Mouse (Mus musculus): Measurements from ENCODE around the gene Ppp1r36. TPM values are rescaled to one million over a fixed set of nuclear protein-coding genes. Genes with fewer than 3 reads are reported as not detected.

Gene Ppp1r36
- total RNA-seq, 2 experiments from 2014 or later: 0.31 to 0.51 TPM

DNA sequence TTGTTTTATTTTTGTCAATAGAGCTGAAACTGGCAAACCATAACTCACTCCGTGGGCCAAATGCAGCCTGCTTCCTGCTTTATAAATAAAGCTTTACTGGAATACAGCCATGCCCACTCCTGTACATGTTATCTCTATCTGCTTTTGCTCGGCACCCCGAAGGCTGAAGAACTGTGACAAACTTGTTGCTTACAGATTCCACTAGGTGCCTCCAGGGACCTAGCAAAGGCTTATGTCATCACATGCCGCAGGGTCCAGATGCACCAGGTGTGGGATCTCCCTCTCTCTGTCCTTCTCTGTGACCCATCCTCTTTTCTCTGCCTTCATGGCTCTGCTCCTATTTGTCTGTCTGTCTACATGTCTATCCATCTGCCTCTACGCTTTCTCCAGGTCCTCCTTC lies 61.8 kb downstream of the Ppp1r36 start:
- intact Hi-C loops (cut with DNase I; ENCODE audit: low total_unique reads): loop anchor here (10.0 kb wide), 2 partner anchors 74 to 184 kb away; partner anchors contain the start of gene Hspa2
- no peak for DNase-seq

DNA sequence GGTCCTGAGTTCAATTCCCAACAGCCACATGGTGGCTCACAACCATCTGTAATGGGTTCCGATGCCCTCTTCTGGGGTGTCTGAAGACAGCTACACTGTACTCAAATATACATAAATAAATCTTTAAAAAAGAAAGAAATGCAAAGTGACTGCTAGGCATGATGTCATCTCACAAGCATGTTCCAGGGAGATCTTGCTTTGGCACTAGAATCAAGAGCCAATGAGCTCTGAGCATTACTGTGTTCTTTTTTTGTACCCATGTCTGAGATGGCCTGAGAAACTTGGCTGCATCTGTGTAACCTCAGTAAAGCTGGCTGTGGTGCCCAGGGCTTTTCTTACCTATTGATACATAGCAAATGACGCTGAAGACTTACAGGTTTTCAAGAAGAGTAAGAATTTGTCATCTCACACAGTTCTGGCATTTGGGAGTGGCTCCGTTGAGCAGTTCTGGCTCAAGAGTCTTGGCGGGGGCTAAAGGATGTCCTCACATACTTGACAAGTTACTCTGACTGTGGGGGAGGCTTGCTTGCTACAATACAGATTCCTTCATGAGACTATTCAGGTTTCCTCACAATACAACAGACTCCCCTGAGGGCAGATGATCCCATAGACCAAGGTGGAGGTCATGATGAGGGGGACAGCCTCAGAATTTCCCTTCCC lies 62.6 kb downstream of the Ppp1r36 start:
- intact Hi-C loops (cut with DNase I; ENCODE audit: low total_unique reads): loop anchor here (10.0 kb wide), 2 partner anchors 75 to 185 kb away; partner anchors contain the start of gene Hspa2
- DNase-seq: no peak

DNA sequence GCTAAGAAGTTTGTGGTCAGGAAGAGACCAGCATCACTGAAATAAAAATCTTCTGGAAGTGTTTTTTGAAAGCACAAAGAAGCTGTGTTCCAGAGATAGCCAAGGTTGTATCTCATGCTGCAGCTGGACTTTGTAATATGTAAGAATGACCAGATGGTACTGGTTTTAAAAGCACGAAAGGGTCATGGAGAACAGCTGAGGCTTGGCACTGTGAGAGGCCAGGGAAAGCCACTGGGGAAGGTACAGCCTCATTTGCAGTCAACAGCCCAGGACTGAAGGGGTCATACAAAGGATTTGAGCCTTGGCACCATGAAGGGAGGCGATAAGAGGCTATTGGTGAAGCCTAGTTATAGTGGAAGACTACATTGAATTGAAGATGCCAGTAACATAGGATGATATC lies 65.1 kb downstream of the Ppp1r36 start:
- intact Hi-C loops (cut with DNase I; ENCODE audit: low total_unique reads): no loop called here

DNA sequence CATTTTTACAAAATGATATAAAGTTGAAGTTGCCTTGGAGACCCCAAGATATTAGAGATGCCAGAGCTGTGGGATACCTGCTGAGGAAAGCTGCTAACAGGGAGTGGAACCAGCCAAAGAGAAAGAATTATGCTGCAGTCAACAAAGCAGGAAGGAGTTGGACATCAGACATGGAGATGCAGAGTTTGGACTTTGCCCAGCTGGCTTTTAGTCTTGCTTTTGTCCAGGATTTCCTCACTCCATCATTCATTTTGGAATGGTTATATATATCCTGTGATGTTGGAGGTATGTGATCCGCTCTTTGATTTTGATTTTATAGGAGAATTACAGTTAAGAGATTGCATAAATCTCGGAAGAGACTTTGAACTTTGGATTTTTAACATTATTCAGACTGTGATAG lies 65.6 kb downstream of the Ppp1r36 start:
- DNase-seq: no peak
- intact Hi-C loops (cut with DNase I; ENCODE audit: low total_unique reads): no loop called here

More for the DNA sequence above, 65.1 kb downstream of the Ppp1r36 start:
- peak; percentile 23 for DNase-seq

DNA sequence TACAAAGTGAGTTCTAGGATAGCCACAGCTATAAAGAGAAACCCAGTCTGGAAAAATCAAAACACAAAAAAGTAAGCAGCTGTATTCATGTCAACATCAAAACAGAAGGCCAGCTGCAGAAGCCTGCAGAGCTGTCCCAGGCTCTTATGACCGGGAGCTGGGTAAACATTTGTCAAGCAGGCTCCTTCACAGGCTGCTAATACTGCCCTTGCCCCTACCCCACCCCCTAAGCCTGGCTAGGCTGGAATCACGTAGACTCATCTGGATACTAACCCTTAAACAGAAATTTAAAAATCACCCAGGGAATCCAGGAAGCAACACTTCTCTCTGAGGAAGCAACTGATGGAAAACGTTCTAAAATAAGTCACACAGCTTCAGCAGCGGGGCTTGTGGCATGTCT lies 67.5 kb downstream of the Ppp1r36 start:
- intact Hi-C loops (cut with DNase I; ENCODE audit: low total_unique reads): no loop called here

DNA sequence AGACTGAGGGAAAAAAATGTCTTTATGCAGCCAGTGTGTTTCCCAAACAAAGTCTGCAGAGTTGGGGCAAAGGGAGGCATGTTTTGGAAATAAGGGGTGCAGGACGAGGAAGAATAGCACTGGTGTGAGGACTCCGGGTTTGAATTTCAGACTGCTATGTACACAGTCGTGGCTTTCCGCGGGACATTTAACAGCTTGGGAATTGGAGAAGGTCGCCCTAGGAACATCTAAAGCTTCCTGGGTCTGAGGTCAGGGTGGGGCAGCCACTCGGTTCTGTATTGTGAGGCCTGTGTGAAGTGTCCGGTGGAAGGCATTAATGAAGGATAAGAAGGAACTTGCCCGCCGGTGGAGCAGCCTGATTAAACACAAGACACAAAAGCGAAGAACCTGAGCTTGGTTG lies 68.0 kb downstream of the Ppp1r36 start:
- intact Hi-C loops (cut with DNase I; ENCODE audit: low total_unique reads): no loop called here
- no peak for DNase-seq

More for the DNA sequence above, 67.5 kb downstream of the Ppp1r36 start:
- DNase-seq: no peak

DNA sequence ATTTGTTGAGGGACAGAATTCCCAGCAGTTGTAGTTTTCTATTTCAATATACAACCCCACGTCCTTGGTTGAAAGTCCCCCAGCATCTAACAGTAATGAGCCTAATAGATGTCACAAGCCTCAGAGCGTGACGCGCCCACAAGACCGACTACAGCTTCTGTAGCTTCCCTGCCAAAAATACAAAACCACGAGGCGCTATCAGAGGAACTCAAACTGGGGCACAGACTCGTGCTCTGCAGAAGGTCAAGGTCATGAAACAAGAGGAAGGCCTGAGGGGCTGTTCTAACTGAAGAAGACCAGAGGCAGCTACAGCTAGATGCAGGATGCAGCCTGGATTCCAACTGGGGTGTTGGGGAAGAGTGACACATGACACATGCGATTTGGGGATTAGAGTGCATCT lies 69.6 kb downstream of the Ppp1r36 start:
- intact Hi-C loops (cut with DNase I; ENCODE audit: low total_unique reads): no loop called here
- no peak for DNase-seq

Other genes with a start within 250 kb of the Ppp1r36 start
- not detected for gene Esr2, start 240.3 kb upstream of the Ppp1r36 start, total RNA-seq (2021)
- gene Tex21, start 170.8 kb upstream of the Ppp1r36 start, total RNA-seq (2021): not detected
- 10 to 100 TPM; 31.4 to 40.6 TPM for gene Mthfd1, start 162.2 kb upstream of the Ppp1r36 start, total RNA-seq (2021)
- gene Akap5, start 92.6 kb upstream of the Ppp1r36 start, total RNA-seq (2021): 1 to 10 TPM; 1.0 to 1.5 TPM
- 1 to 10 TPM; 7.8 to 8.7 TPM for gene Zbtb25, start 47.9 kb upstream of the Ppp1r36 start, total RNA-seq (2021)
- gene Zbtb1, start 47.3 kb upstream of the Ppp1r36 start, total RNA-seq (2021): 1 to 10 TPM; 4.3 to 4.4 TPM
- 10 to 100 TPM in 1 of 2 experiments, 1 to 10 TPM in 1; 8.7 to 12.7 TPM for gene Hspa2, start 13.4 kb upstream of the Ppp1r36 start, total RNA-seq (2021)
- 10 to 100 TPM; 10.3 to 11.7 TPM for gene Plekhg3, start 113.4 kb downstream of the Ppp1r36 start, total RNA-seq (2021)